In genomic region chr6:136555523-136555915, GRCm38 (mm10) we compare ENCODE assay signal across 9 mouse cellular contexts. TPM values are rescaled to one million over a fixed set of nuclear protein-coding genes. Genes with fewer than 3 reads are reported as not detected.
DNase-seq lines count a peak whose midpoint lies in the region; ATAC-seq lines count a peak whose summit lies in the region.
"Had no signal": no experiment of that assay in that cellular context is flagged by ENCODE, and none has a peak within 500 bp of the region (broad histone marks: within the 10 kb centered on the region; RNA-seq: fewer than 3 reads in every experiment).

No protein-coding gene starts in this region.

- ATAC-seq in frontal cortex, adult (ENCODE audit: low TSS enrichment), result peak; percentile 51
- ATAC-seq in hindbrain, embryonic 16.5 days, result 0 out of 2 replicates have a peak, but pooled peaks have one; percentile 5
- ATAC-seq in limb, embryonic 13.5 days (ENCODE audit: low FRiP score, low read depth), result peak; percentile 22; the same call in 1 of the 2 replicates
- 0 out of 2 replicates have a peak, but pooled peaks have one; percentile 10 for ATAC-seq in midbrain, embryonic 13.5 days

- no peak overlapping the region for H3K4me2 ChIP-seq in hindbrain, embryonic 16.5 days (ENCODE audit: low read length)
- H3K4me2 ChIP-seq in limb, embryonic 13.5 days (replicated peaks), result no peak overlapping the region
- H3K4me2 ChIP-seq in midbrain, embryonic 13.5 days (replicated peaks), result no peak overlapping the region
- H3K4me2 ChIP-seq: embryonic facial prominence, embryonic 12.5 days had no signal

- H3K9me3 ChIP-seq in hindbrain, embryonic 16.5 days (ENCODE audit: control insufficient read depth, low read length), result no peaks in the 10 kb centered on the region
- H3K9me3 ChIP-seq in limb, embryonic 13.5 days, result no peaks in the 10 kb centered on the region
- no peaks in the 10 kb centered on the region; the same call in 1 of the 2 replicates for H3K9me3 ChIP-seq in midbrain, embryonic 13.5 days
- H3K9me3 ChIP-seq: embryonic facial prominence, embryonic 12.5 days had no signal

- 0 out of 2 replicates have a peak overlapping the region, but pooled peaks have one; percentile 50 for H3K27ac ChIP-seq in brown adipose tissue, adult 24 weeks (replicated peaks; ENCODE audit: low read depth, low read length)
- peak overlapping the region; percentile 66 for H3K27ac ChIP-seq in hindbrain, embryonic 16.5 days (ENCODE audit: low read depth, low read length)
- H3K27ac ChIP-seq in limb, embryonic 13.5 days, result peak overlapping the region; percentile 70; the same call in 1 of the 2 replicates
- peak overlapping the region; percentile 80 for H3K27ac ChIP-seq in midbrain, embryonic 13.5 days

- no peaks in the 10 kb centered on the region for H3K27me3 ChIP-seq in hindbrain, embryonic 16.5 days (replicated peaks; ENCODE audit: control insufficient read depth, insufficient read depth, low read length)
- H3K27me3 ChIP-seq in limb, embryonic 13.5 days, result no peaks in the 10 kb centered on the region
- no peaks in the 10 kb centered on the region for H3K27me3 ChIP-seq in midbrain, embryonic 13.5 days
- H3K27me3 ChIP-seq: embryonic facial prominence, embryonic 12.5 days had no signal

- peaks cover 8% of the 10 kb centered on the region for H3K36me3 ChIP-seq in hindbrain, embryonic 16.5 days (ENCODE audit: control insufficient read depth, insufficient read depth, low read length)
- peaks cover 27% of the 10 kb centered on the region for H3K36me3 ChIP-seq in limb, embryonic 13.5 days
- H3K36me3 ChIP-seq in midbrain, embryonic 13.5 days, result peaks cover 9% of the 10 kb centered on the region

- H3K9ac ChIP-seq in hindbrain, embryonic 16.5 days (ENCODE audit: low read depth, low read length), result no peak overlapping the region
- H3K9ac ChIP-seq in limb, embryonic 13.5 days, result no peak overlapping the region
- H3K9ac ChIP-seq in midbrain, embryonic 13.5 days (replicated peaks), result no peak overlapping the region
- H3K9ac ChIP-seq: embryonic facial prominence, embryonic 12.5 days had no signal

- 56% methylated on average over 5 of the region's 5 CpGs for WGBS in hindbrain, embryonic 16.5 days
- 72% methylated on average over 5 of the region's 5 CpGs for WGBS in limb, embryonic 13.5 days
- 49% methylated on average over 5 of the region's 5 CpGs for WGBS in midbrain, embryonic 13.5 days

- no peak overlapping the region; the same call in 1 of the 2 replicates for H3K4me3 ChIP-seq in brown adipose tissue, adult 24 weeks (ENCODE audit: insufficient read depth, low read depth, low read length)
- H3K4me3 ChIP-seq in hindbrain, embryonic 16.5 days (ENCODE audit: low read length), result no peak overlapping the region
- no peak overlapping the region for H3K4me3 ChIP-seq in limb, embryonic 13.5 days
- H3K4me3 ChIP-seq in midbrain, embryonic 13.5 days (replicated peaks), result no peak overlapping the region
- H3K4me3 ChIP-seq: embryonic facial prominence, embryonic 12.5 days had no signal

- DNase-seq in left cerebral cortex, adult 11 months (ENCODE audit: low spot score), result peak; percentile 63
- no peak for DNase-seq in left cerebral cortex, adult 8-10 months (ENCODE audit: low spot score in 2 of 2)
- DNase-seq in spleen, postnatal 10 days (ENCODE audit: low spot score in 2 of 2), result peak; percentile 54 to 84

- no peaks in the 10 kb centered on the region for H3K4me1 ChIP-seq in brown adipose tissue, adult 24 weeks (ENCODE audit: control insufficient read depth, insufficient read depth, insufficient read length, low read length)
- H3K4me1 ChIP-seq in hindbrain, embryonic 16.5 days (ENCODE audit: control insufficient read depth, insufficient read depth, low read depth, low read length), result peaks cover 11% of the 10 kb centered on the region
- peaks cover 20% of the 10 kb centered on the region; the same call in 1 of the 2 replicates for H3K4me1 ChIP-seq in limb, embryonic 13.5 days
- peaks cover 34% of the 10 kb centered on the region for H3K4me1 ChIP-seq in midbrain, embryonic 13.5 days (replicated peaks)

RNA-seq across cellular contexts. Expression of gene Atf7ip, which starts 49.6 kb away (rescaled TPM):
- total RNA-seq in left cerebral cortex, adult 8-10 months (2022), result 100 to 1,000 TPM in 2 of 4 experiments, 10 to 100 TPM in 2; 94.0 to 124 (median 106) TPM
- polyA plus RNA-seq in brown adipose tissue, adult 24 weeks (2012; ENCODE audit: insufficient read depth, insufficient read length, missing spikeins), result 13.8 and 15.4 TPM in 2 replicates
- polyA plus RNA-seq in hindbrain, embryonic 16.5 days (2015; fragmentation: Nextera tagmentation; extraction: Ambion mirVana), result 30.4 and 33.9 TPM in 2 replicates
- polyA plus RNA-seq in limb, embryonic 13.5 days (2015; fragmentation: Nextera tagmentation; extraction: Ambion mirVana), result 40.4 and 42.2 TPM in 2 replicates
- polyA plus RNA-seq in midbrain, embryonic 13.5 days (2015; fragmentation: Nextera tagmentation; extraction: Ambion mirVana), result 48.5 and 49.9 TPM in 2 replicates

Comparison
In these comparisons a context has a peak if more than half of its experiments do, and no peak if none do; other contexts are left out.
1. DNase-seq: peak in left cerebral cortex, adult 11 months (single experiment) and spleen, postnatal 10 days (2 of 2); none in left cerebral cortex, adult 8-10 months (0 of 2).
2. Peak in every context shown above with its lines, with median percentiles within 50 percentile points of each other: H3K27ac ChIP-seq and ATAC-seq.